Mouse (Mus musculus): ENCODE data around the gene Pex6. TPM values are rescaled to one million over a fixed set of nuclear protein-coding genes. Genes with fewer than 3 reads are reported as not detected.
"Not testable (repeated sequence)": the region's sequence is repeated elsewhere in the genome, so short reads cannot be mapped to it uniquely, and the experiment has no call there.

Pex6 gene
- polyA plus RNA-seq, 1 experiment = 28.8 TPM

GRCm38 (mm10) chr17:46750580-46750979 is 39.3 kb downstream of the Pex6 start:
- peak overlapping the region; percentile 70 for H3K4me3 ChIP-seq (replicated peaks; ENCODE audit: control insufficient read depth, low read depth, low read length)
- no peak for TF ChIP-seq POLR2A (IDR thresholded peaks at IDR 0.05; ENCODE audit: borderline replicate concordance, control insufficient read depth, low read depth, low read length)
- no peak for TF ChIP-seq CTCF (IDR thresholded peaks at IDR 0.05; ENCODE audit: control insufficient read depth, insufficient read depth, low read length)
- no peaks in the 10 kb centered on the region; the same call in 1 of the 2 replicates for H3K4me1 ChIP-seq (ENCODE audit: control insufficient read depth, insufficient read depth, low read length)
- WGBS = 51% methylated on average over 4 of the region's 4 CpGs
- peak overlapping the region; percentile 89 for H3K27ac ChIP-seq (ENCODE audit: control insufficient read depth, insufficient read depth, low read depth, low read length, poor library complexity)

GRCm38 (mm10) chr17:46751056-46751793 is 40.0 kb downstream of the Pex6 start:
- Histone ChIP-seq H3K27ac (ENCODE audit: control insufficient read depth, insufficient read depth, low read depth, low read length, poor library complexity) (peak overlapping the region; percentile 89), H3K4me1 (ENCODE audit: control insufficient read depth, insufficient read depth, low read length) (no peaks in the 10 kb centered on the region; the same call in 1 of the 2 replicates), H3K4me3 (replicated peaks; ENCODE audit: control insufficient read depth, low read depth, low read length) (peak overlapping the region; percentile 91)
- TF ChIP-seq CTCF (IDR thresholded peaks at IDR 0.05; ENCODE audit: control insufficient read depth, insufficient read depth, low read length) (no peak), POLR2A (IDR thresholded peaks at IDR 0.05; ENCODE audit: borderline replicate concordance, control insufficient read depth, low read depth, low read length) (no peak)
- 2% methylated on average over 16 of the region's 16 CpGs for WGBS

DNA sequence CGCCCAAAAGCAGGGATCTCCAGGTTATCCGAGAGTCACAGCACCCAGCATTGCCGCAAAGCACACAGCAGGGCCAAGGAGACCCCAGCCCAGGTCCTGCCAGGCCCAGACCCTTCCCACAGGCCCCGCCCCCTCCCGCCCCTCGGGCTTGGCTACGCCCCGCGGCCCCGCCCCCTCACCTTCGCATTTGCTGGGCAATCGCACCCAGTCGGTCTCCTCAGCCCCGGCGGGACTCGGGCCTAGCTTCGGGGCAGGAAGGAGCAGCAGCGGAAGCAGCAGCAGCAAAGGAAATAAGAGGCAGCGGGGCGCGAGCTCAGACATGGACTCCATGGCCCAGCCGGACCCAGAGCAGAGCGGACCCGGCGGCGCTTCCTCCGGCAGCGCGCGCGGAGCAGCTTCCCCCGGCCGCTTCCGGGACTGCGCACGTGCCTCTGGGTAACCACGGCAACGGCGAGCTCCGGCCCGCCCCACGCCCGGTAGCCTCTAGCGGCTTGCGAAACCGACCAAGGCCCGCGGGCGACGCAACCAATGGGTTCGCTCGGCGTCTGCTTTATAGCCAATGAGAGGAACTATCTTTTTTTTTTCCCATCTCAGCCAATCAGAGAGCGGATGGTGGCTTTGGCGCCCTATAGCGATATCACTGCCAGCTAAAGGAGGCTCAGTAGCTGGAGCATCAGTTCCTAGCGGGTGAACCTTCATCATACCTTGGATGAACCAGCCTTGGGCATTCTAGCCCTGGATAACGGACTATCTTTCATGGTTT is 40.7 kb downstream of the Pex6 start, which contains the start of gene Cnpy3:
TSS of gene Cnpy3 (minus strand) at position 421 of the 763 bp plus-strand sequence.
- under 1% methylated on average over 58 of the region's 58 CpGs for WGBS
- H3K27ac ChIP-seq (ENCODE audit: control insufficient read depth, insufficient read depth, low read depth, low read length, poor library complexity) = peak within 1 kb of the TSS; percentile 89
- H3K4me3 ChIP-seq (replicated peaks; ENCODE audit: control insufficient read depth, low read depth, low read length) = peak within 1 kb of the TSS; percentile 91
- 0 out of 2 replicates have a peak, but pooled peaks have one; percentile 2 for TF ChIP-seq CTCF (IDR thresholded peaks at IDR 0.05; ENCODE audit: control insufficient read depth, insufficient read depth, low read length)
- peak; percentile 80; the same call in 1 of the 2 replicates for TF ChIP-seq POLR2A (IDR thresholded peaks at IDR 0.05; ENCODE audit: borderline replicate concordance, control insufficient read depth, low read depth, low read length)
- H3K4me1 ChIP-seq (ENCODE audit: control insufficient read depth, insufficient read depth, low read length) = no peaks in the 10 kb centered on the region; the same call in 1 of the 2 replicates

DNA sequence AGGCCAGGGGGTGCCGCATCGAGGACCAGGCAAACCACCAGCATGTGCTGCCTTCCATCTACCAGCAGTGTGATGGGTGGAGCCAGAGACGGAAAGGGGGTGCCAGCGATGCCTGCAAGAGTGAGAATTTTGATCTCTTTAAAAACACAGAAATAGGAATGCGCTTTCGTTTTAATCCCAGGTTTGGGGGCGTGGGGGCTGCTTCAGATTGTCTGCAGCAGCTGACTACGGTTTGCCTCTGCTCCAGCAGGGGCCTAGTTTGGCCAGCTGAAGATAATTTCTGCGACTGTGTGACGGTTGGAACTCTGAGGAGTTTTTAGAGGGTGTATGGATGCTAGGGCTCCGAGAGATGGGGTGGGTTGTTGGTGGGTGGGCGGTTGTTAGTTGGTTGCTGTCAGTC is 47.5 kb downstream of the Pex6 start:
- TF ChIP-seq CTCF (IDR thresholded peaks at IDR 0.05; ENCODE audit: control insufficient read depth, insufficient read depth, low read length) = no peak
- no peak for TF ChIP-seq POLR2A (IDR thresholded peaks at IDR 0.05; ENCODE audit: borderline replicate concordance, control insufficient read depth, low read depth, low read length)
- H3K27ac ChIP-seq (ENCODE audit: control insufficient read depth, insufficient read depth, low read depth, low read length, poor library complexity) = no peak overlapping the region
- WGBS = 81% methylated on average over 12 of the region's 12 CpGs

GRCm38 (mm10) chr17:46763544-46763943 is 52.3 kb downstream of the Pex6 start, which contains the start of gene Ptcra:
Gene Ptcra (minus strand): TSS chr17:46763712.
- TF ChIP-seq CTCF (IDR thresholded peaks at IDR 0.05; ENCODE audit: control insufficient read depth, insufficient read depth, low read length) = no peak
- TF ChIP-seq POLR2A (IDR thresholded peaks at IDR 0.05; ENCODE audit: borderline replicate concordance, control insufficient read depth, low read depth, low read length) = no peak
- no peak within 1 kb of the TSS for H3K27ac ChIP-seq (ENCODE audit: control insufficient read depth, insufficient read depth, low read depth, low read length, poor library complexity)
- 70% methylated on average over 2 of the region's 2 CpGs for whole genome bisulfite sequencing
- no peak within 1 kb of the TSS for H3K4me3 ChIP-seq (replicated peaks; ENCODE audit: control insufficient read depth, low read depth, low read length)
- H3K4me1 ChIP-seq (ENCODE audit: control insufficient read depth, insufficient read depth, low read length) = no peaks in the 10 kb centered on the region

More for the DNA sequence above, 47.5 kb downstream of the Pex6 start:
- Histone ChIP-seq H3K4me1 (ENCODE audit: control insufficient read depth, insufficient read depth, low read length) (no peaks in the 10 kb centered on the region), H3K4me3 (replicated peaks; ENCODE audit: control insufficient read depth, low read depth, low read length) (no peak overlapping the region)

GRCm38 (mm10) chr17:46764916-46765315 is 53.7 kb downstream of the Pex6 start:
- H3K27ac ChIP-seq (ENCODE audit: control insufficient read depth, insufficient read depth, low read depth, low read length, poor library complexity); H3K4me3 ChIP-seq (replicated peaks; ENCODE audit: control insufficient read depth, low read depth, low read length); H3K4me1 ChIP-seq (ENCODE audit: control insufficient read depth, insufficient read depth, low read length): not testable (repeated sequence)
- 76% methylated on average over 9 of the region's 9 CpGs for WGBS

GRCm38 (mm10) chr17:46767868-46768267 is 56.6 kb downstream of the Pex6 start:
- no peaks in the 10 kb centered on the region for H3K4me1 ChIP-seq (ENCODE audit: control insufficient read depth, insufficient read depth, low read length)

GRCm38 (mm10) chr17:46770546-46770945 is 59.3 kb downstream of the Pex6 start:
- H3K4me1 ChIP-seq (ENCODE audit: control insufficient read depth, insufficient read depth, low read length) = no peaks in the 10 kb centered on the region
- H3K4me3 ChIP-seq (replicated peaks; ENCODE audit: control insufficient read depth, low read depth, low read length) = no peak overlapping the region
- TF ChIP-seq CTCF (IDR thresholded peaks at IDR 0.05; ENCODE audit: control insufficient read depth, insufficient read depth, low read length) (no peak), POLR2A (IDR thresholded peaks at IDR 0.05; ENCODE audit: borderline replicate concordance, control insufficient read depth, low read depth, low read length) (no peak)
- no peak overlapping the region for H3K27ac ChIP-seq (ENCODE audit: control insufficient read depth, insufficient read depth, low read depth, low read length, poor library complexity)
- WGBS = 87% methylated on average over 11 of the region's 11 CpGs

More at GRCm38 (mm10) chr17:46767868-46768267, 56.6 kb downstream of the Pex6 start:
- H3K4me3 ChIP-seq (replicated peaks; ENCODE audit: control insufficient read depth, low read depth, low read length) = no peak overlapping the region
- TF ChIP-seq CTCF (IDR thresholded peaks at IDR 0.05; ENCODE audit: control insufficient read depth, insufficient read depth, low read length) (no peak), POLR2A (IDR thresholded peaks at IDR 0.05; ENCODE audit: borderline replicate concordance, control insufficient read depth, low read depth, low read length) (no peak)
- WGBS = 29% methylated on average over 8 of the region's 8 CpGs
- H3K27ac ChIP-seq (ENCODE audit: control insufficient read depth, insufficient read depth, low read depth, low read length, poor library complexity) = no peak overlapping the region

Measured in bone marrow, adult 2 months (tissue).